Mouse (Mus musculus): ENCODE results near the gene Olfr460. TPM values are rescaled to one million over a fixed set of nuclear protein-coding genes. Genes with fewer than 3 reads are reported as not detected.
"Not testable (repeated sequence)": the region's sequence is repeated elsewhere in the genome, so short reads cannot be mapped to it uniquely, and the experiment has no call there.

Olfr460 gene
- total RNA-seq (2021): not detected
- long read RNA-seq, experiment 1: 0 reads
- long read RNA-seq, experiment 2: 0 reads

- no peak for DNase-seq (ENCODE audit: low spot score in 2 of 2)
These were observed at the start of gene Olfr460 for GRCm38 (mm10) chr6:40569187-40569586. Olfr460 (plus strand) TSS chr6:40569487.

GRCm38 (mm10) chr6:40544690-40545089, 24.6 kb upstream of the Olfr460 start:
- DNase-seq (ENCODE audit: low spot score in 2 of 2): no peak

GRCm38 (mm10) chr6:40554950-40555349, 14.3 kb upstream of the Olfr460 start, which contains the start of gene Olfr461:
Olfr461 (minus strand) TSS chr6:40555050.
- no peak for DNase-seq (ENCODE audit: low spot score in 2 of 2)

GRCm38 (mm10) chr6:40573618-40574017, 4.3 kb downstream of the Olfr460 start:
- DNase-seq (ENCODE audit: low spot score in 2 of 2): no peak

GRCm38 (mm10) chr6:40576305-40576704, 7.0 kb downstream of the Olfr460 start:
- DNase-seq (ENCODE audit: low spot score in 2 of 2): no peak

GRCm38 (mm10) chr6:40584336-40584735, 15.0 kb downstream of the Olfr460 start:
- no peak for DNase-seq (ENCODE audit: low spot score in 2 of 2)

GRCm38 (mm10) chr6:40585645-40586044, 16.4 kb downstream of the Olfr460 start, which contains the start of gene Clec5a:
Clec5a (minus strand) TSS chr6:40585821.
- DNase-seq (ENCODE audit: low spot score in 2 of 2): no peak

- DNase-seq (ENCODE audit: low spot score in 2 of 2): no peak
These were observed 19.1 kb downstream of the Olfr460 start for GRCm38 (mm10) chr6:40588346-40588745.

- no peak for DNase-seq (ENCODE audit: low spot score in 2 of 2)
These were observed 25.7 kb downstream of the Olfr460 start for GRCm38 (mm10) chr6:40594804-40595550.

- not testable (repeated sequence) for DNase-seq (ENCODE audit: low spot score in 2 of 2)
These were observed 29.3 kb downstream of the Olfr460 start for GRCm38 (mm10) chr6:40598546-40598945.

- no peak for DNase-seq (ENCODE audit: low spot score in 2 of 2)
These were observed 38.1 kb downstream of the Olfr460 start for GRCm38 (mm10) chr6:40607431-40607830.

GRCm38 (mm10) chr6:40610244-40610643, 41.0 kb downstream of the Olfr460 start:
- no peak for DNase-seq (ENCODE audit: low spot score in 2 of 2)

GRCm38 (mm10) chr6:40613260-40613852, 44.1 kb downstream of the Olfr460 start, which contains the start of gene Tas2r138:
Tas2r138 (minus strand) TSS chr6:40613310.
- DNase-seq (ENCODE audit: low spot score in 2 of 2): no peak

GRCm38 (mm10) chr6:40617965-40618364, 48.7 kb downstream of the Olfr460 start:
- peak; percentile 26 to 59 for DNase-seq (ENCODE audit: low spot score in 2 of 2)

Other genes starting within 250 kb of the Olfr460 start
- 10 to 100 TPM; 16.0 to 18.6 TPM for gene Agk, start 244.3 kb upstream of the Olfr460 start, total RNA-seq (2021)
- gene E330009J07Rik, start 133.4 kb upstream of the Olfr460 start, total RNA-seq (2021): 1 to 10 TPM; 3.9 to 5.4 TPM
- gene Wee2, start 130.4 kb upstream of the Olfr460 start, total RNA-seq (2021): not detected
- gene Ssbp1, start 98.1 kb upstream of the Olfr460 start, total RNA-seq (2021): 10 to 100 TPM; 35.7 to 41.4 TPM
- not detected for gene Tas2r137, start 78.3 kb upstream of the Olfr460 start, total RNA-seq (2021)
- gene Tas2r108, start 76.0 kb upstream of the Olfr460 start, total RNA-seq (2021): not detected
- gene Prss37, start 50.0 kb upstream of the Olfr460 start, total RNA-seq (2021): not detected
- not detected for gene Olfr461, start 14.4 kb upstream of the Olfr460 start, total RNA-seq (2021)
- gene Clec5a, start 16.3 kb downstream of the Olfr460 start, total RNA-seq (2021): under 1 TPM; 0.78 to 0.80 TPM
- gene Tas2r138, start 43.8 kb downstream of the Olfr460 start, total RNA-seq (2021): not detected
- under 1 TPM; 0.27 to 0.60 TPM for gene Mgam, start 59.3 kb downstream of the Olfr460 start, total RNA-seq (2021)